Mouse (Mus musculus) gastrocnemius, postnatal 10 days (tissue): Measurements from ENCODE around the gene Zswim4. TPM values are rescaled to one million over a fixed set of nuclear protein-coding genes. Genes with fewer than 3 reads are reported as not detected.

Source experiments
- DNase-seq: peaks from one replicate; pipeline ENCODE4 v3.0.0; 2021; ENCODE audit warnings: mixed read lengths
- total RNA-seq, 2 experiments: library from RNA; stranded (reverse); gene quantifications; 2 replicates each; pipeline ENCODE4 v1.2.3; 2021

The Zswim4 gene
- total RNA-seq, 2 experiments from 2014 or later, result 7.9 to 8.5 TPM

GRCm38 (mm10) chr8:84200126-84200555 lies 36.7 kb downstream of the Zswim4 start:
- no peak for DNase-seq

DNA sequence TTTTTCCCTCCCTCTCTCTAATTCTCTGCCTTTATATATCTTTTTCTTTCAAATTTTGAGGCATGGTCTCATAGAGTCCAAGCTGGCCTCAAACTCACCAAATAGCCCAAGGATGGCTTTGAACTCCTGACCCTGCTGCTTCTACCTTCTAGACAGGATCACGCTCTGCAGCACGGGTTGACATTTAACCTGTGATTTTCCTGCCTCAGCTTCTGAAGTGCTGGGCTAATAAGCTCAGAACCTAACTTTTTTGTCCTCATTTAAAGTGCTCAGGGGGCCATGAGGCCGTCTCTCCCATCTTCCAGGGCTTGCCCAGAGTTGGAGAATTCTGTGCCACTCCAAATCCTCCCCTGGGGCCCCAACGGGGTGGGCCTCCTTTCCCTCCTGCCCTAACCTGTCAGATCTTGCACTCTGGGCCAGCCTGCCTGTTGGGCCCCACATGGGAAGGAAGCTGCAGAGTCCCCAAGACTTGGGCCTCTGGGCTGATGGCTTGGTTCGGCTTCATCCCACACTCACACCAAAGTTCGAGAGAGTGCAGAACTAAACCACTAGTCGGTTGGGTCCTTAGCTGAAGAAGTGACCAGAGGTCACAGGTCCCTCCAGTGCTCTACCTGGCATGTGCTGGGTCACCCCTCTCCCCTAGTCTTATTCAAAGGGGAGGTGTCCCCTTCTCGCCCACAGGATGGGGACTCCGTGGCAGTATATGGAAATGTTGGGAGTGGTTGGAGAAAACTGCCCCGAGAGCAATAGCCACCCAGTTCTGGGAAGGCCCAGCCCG lies 37.3 kb downstream of the Zswim4 start:
- no peak for DNase-seq

- no peak for DNase-seq
Observed at GRCm38 (mm10) chr8:84198871-84199270, 38.0 kb downstream of the Zswim4 start.

- peak; percentile 87 for DNase-seq
Observed at GRCm38 (mm10) chr8:84197922-84198774, 38.7 kb downstream of the Zswim4 start.

DNA sequence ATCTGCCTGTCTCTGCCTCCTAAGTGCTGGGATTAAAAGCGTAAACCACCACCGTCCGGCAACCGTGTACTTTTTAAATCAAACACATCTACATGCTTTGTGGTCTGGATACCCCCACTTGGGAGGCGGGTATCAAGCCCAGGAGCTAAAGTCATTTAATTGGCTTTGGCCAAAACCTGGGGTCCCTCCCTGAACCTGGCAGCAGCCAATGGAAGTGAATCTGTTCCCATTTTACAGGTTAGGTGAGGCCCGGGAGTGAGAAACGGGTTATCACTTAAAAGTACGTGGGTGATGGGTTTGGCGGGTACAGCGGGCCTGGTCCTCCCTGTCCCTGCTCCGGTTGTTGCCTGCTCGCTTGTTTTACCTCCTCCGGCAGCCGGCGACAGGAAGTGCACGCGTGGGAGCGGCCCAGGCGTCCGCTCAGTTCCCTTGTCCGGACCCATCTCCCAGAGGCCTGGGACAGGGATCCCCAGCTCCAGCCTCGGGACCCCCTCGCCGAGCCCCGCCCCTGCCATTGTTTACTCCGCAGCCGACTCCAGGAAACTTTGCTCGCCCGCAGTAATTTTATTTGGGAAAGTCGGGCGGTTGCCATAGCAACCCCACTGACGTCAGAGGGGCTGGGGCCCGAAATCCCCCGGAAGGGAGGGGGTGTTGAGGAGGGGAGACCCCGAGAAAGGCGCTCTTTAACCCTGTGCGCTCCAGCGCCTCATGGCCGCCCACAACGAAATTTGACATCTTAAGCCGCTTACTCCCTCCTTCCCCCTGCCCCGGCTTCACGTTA lies 39.5 kb downstream of the Zswim4 start:
- peak; percentile 80 for DNase-seq

GRCm38 (mm10) chr8:84194224-84194743 lies 42.6 kb downstream of the Zswim4 start:
- no peak for DNase-seq

- no peak for DNase-seq
Observed at GRCm38 (mm10) chr8:84193566-84193965, 43.3 kb downstream of the Zswim4 start.

DNA sequence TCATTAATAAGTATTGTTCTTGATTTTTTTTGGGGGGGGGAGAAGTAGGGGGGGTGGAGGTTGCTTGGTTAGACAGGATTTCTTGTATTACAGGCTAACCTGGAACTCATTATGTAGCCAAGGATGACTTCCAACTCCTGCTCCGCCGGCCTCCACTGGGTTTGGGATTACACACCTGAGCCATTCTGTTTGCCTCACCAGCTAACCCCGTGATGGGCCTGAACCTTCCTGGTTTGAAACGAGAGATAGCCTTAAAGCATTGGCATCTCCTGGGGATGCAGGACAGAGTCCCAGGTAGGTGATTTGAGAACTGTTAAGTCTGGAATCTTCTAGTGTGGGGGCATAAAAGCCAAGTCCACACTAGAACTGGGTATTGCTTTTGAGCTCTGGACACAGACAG lies 43.7 kb downstream of the Zswim4 start:
- no peak for DNase-seq

DNA sequence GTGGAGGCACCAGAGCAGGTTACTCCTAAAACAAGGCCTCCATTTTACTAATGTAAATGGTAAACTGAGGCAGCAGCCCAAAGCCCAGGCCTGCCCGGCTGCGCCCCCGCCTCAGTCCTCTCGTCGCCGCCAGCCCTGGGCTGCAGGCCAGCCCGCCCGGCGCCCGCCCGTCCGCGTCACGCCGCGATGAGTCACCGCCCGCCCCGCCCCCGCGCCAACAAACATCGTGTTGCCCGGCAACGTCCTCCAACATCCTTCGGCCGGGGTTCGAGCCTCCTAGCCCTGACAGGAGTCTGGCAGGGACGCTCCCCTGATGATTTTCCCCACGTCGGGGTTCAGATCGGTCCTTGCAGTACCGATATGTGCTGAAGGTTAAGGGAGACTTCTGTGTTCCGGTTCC lies 44.3 kb downstream of the Zswim4 start:
- peak; percentile 89 for DNase-seq

GRCm38 (mm10) chr8:84192023-84192422 lies 44.8 kb downstream of the Zswim4 start:
- DNase-seq, result peak; percentile 68

DNA sequence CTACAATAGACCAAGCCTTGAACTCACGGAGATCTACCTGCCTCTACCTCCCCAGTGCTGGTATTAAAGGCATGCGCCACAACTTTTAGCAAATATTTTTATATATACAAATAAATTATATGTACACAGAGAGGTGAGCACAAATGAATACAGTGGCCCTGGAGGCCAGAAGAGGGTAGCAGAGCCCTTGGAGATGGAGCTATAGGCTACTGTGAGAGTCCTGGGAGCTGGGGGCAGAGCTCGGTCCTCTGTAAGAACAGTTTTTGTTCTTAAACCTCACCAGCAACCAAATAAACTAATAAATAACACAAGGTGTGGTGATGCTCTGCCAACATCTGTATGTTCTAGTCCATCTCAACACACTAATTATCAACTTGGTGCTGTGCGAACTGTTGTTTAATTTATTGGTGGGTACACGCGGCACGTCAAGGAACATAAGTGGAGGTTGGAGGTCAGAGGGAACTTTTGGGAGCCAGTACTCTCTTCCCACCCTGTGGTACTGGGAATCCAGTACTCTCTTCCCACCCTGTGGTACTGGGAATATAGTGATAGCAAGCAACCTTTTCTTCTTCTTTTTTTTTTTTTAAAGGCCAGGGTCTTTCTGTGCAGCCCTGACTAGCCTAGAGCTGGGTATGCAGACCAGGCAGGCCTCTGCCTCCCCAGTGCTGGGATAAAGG lies 46.5 kb downstream of the Zswim4 start:
- no peak for DNase-seq

DNA sequence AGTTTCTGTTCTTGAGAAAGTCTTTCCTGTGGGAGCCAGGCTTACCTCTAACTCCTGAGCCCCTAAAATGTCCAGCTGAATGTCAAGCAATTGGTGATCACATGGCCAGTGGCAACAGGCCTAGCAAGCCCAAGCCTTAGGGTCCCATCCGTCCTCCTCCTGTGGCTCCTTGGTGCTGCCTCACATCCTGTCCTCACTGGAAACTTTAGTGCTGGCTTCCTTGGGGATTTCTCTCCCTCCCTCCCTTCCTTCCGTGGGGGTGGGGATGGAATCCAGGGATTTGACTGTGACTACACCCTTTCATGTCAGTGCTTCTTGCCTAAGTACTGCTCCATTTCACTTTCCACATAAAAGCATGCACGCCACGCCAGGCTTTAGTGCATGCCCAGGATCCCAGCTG lies 47.3 kb downstream of the Zswim4 start:
- DNase-seq, result no peak

- DNase-seq, result no peak
Observed at GRCm38 (mm10) chr8:84188671-84189070, 48.2 kb downstream of the Zswim4 start.

GRCm38 (mm10) chr8:84187065-84187755 lies 49.6 kb downstream of the Zswim4 start:
- no peak for DNase-seq

GRCm38 (mm10) chr8:84186547-84186946 lies 50.3 kb downstream of the Zswim4 start:
- DNase-seq, result peak; percentile 63

- DNase-seq, result no peak
Observed at GRCm38 (mm10) chr8:84185117-84185516, 51.7 kb downstream of the Zswim4 start, which contains the start of gene Nanos3. Nanos3 (minus strand) TSS chr8:84185217.

GRCm38 (mm10) chr8:84184085-84185043 lies 52.5 kb downstream of the Zswim4 start:
- no peak for DNase-seq

- peak; percentile 51 for DNase-seq
Observed at GRCm38 (mm10) chr8:84183261-84184084, 53.4 kb downstream of the Zswim4 start.

DNA sequence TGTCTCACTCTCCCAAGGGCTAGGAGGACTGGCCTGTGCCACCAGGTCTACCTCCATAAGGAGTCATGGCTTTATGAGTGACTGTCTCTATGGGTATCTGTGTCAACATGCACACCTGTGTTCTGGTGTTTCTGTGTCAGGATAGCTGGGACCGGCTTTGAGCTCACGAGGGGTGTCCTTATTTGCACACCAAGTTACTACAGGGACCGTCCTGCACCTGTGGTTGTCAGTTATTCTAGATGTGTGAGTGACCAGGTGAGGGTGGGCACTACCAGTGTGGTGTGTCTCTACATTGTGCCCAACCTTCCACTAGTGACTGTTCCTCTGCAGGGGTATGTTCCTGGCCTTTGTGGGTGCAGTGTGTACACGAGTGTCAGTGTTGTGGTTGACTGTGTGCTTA lies 54.0 kb downstream of the Zswim4 start:
- DNase-seq, result no peak
